Mouse (Mus musculus) kidney, adult 2 months (tissue): Measurements from ENCODE around the gene Wdr1.

ENCODE experiments used
- CTCF ChIP-seq: fragments of 200-500 bp; conservative IDR thresholded peaks from 2 replicates; pipeline ENCODE4 v1.5.1; 2011; ENCODE audit warnings: low read depth, mild to moderate bottlenecking, control low read depth, low read length, moderate library complexity, mixed read lengths; ENCODE audit not compliant: insufficient read depth, insufficient read length
- POLR2A ChIP-seq: fragments of 200-500 bp; IDR thresholded peaks from one replicate; pipeline ENCODE4 v1.6.1; 2011; ENCODE audit warnings: low read depth, low read length, control low read depth

- no peak for TF ChIP-seq POLR2A
- no peak for TF ChIP-seq CTCF
Observed at GRCm38 (mm10) chr5:38496491-38497057, 66.4 kb downstream of the Wdr1 start.
